Mouse (Mus musculus): ENCODE data around the gene Gm21292. TPM values are rescaled to one million over a fixed set of nuclear protein-coding genes. Genes with fewer than 3 reads are reported as not detected.
"Not testable (repeated sequence)": the region's sequence is repeated elsewhere in the genome, so short reads cannot be mapped to it uniquely, and the experiment has no call there.

Gene Gm21292
- polyA plus RNA-seq (2012; rRNA removed) (not detected in 2 replicates), polyA plus RNA-seq (2014; fragmentation: Nextera tagmentation; extraction: Ambion mirVana) (not detected in 2 replicates)

GRCm38 (mm10) chrY:9133824-9134223 is at the start of gene Gm21292:
Gm21292 (minus strand) TSS chrY:9133924.
- not testable (repeated sequence) for H3K9me3 ChIP-seq (ENCODE audit: control insufficient read depth, low read length); H3K36me3 ChIP-seq (replicated peaks; ENCODE audit: control insufficient read depth, insufficient read depth, low read depth); H3K4me3 ChIP-seq (ENCODE audit: insufficient read depth in 1 of 2, low read depth in 2 of 2, low read length in 2 of 2); DNase-seq (ENCODE audit: low read depth in 3 of 3, low spot score in 3 of 3); H3K9ac ChIP-seq (replicated peaks); H3K27ac ChIP-seq; H3K27me3 ChIP-seq (ENCODE audit: control insufficient read depth, insufficient read depth, low read length); H3K4me2 ChIP-seq (ENCODE audit: low read depth); ATAC-seq (ENCODE audit: insufficient read depth); H3K4me1 ChIP-seq (replicated peaks; ENCODE audit: control insufficient read depth in 2 of 2, insufficient read depth in 2 of 2, low read length in 1 of 2)
- WGBS (ENCODE audit: insufficient replicate concordance): no CpG with 5 or more reads among the region's 2 CpGs

Other genes with a start within 250 kb of the Gm21292 start
- gene Gm21721, start 68.3 kb upstream of the Gm21292 start, polyA plus RNA-seq (2012; rRNA removed): not detected in 2 replicates
- gene Gm21721, start 68.3 kb upstream of the Gm21292 start, polyA plus RNA-seq (2014; fragmentation: Nextera tagmentation; extraction: Ambion mirVana): not detected in 2 replicates
- not detected in 2 replicates for gene Gm21812, start 213.3 kb upstream of the Gm21292 start, polyA plus RNA-seq (2012; rRNA removed)
- not detected in 2 replicates for gene Gm21812, start 213.3 kb upstream of the Gm21292 start, polyA plus RNA-seq (2014; fragmentation: Nextera tagmentation; extraction: Ambion mirVana)